Mouse (Mus musculus) megakaryocyte-erythroid progenitor cell, adult 5-6 weeks (primary cell): ENCODE results near the gene Rprm. TPM values are rescaled to one million over a fixed set of nuclear protein-coding genes. Genes with fewer than 3 reads are reported as not detected.

ENCODE experiments used
- ATAC-seq: replicated peaks from 2 replicates; pipeline ENCODE4 v1.8.0; 2016; ENCODE audit warnings: mild to moderate bottlenecking, inconsistent platforms; ENCODE audit not compliant: severe bottlenecking, poor library complexity, low FRiP score, low TSS enrichment
- total RNA-seq, 2 experiments: library from RNA; stranded (forward) in 1 of 2; stranded (reverse) in 1 of 2; fragments of 200-1000, 215-1000 nt in 1 of 2; fragments of >200 nt in 1 of 2; fragmentation: Nextera tagmentation in 1 of 2; gene quantifications; 2 replicates each; pipeline ENCODE4 v1.2.3; 2014 to 2017

The Rprm gene
- not detected in 2 replicates for total RNA-seq (2014; fragmentation: Nextera tagmentation)
- total RNA-seq (2017), result not detected in 2 replicates

DNA sequence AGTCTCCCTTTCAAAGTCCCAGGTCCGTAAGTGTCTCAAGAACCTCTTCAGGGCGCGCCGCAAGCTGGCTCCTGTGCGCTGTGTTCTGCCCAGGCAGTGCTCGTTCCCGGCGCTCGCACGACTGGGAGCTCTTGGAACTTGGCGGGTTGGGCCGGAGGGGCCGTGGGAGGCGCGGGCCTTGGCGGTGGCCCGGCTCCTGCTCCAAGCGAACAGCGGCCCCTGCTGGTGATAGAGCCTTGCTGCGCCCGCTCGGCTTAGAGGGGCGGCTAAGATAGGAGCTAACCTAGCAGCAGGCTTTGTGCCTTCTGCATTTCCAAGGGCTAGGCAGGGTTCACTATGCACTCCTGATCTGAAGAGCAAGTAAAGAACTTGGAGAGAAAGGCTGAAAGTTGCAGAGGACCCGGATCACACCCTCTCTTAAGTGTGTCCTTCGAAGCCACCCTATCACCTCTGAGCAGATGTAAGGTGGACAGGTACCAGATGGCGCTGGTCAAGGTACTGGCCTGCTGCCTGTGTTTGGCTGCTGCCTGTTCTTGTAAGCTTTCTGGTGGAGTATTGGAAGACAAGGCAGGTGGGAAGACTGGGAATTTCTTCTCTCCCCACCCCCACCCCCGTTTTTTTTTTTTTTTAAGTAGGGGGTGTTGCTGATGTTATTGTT, at the start of gene Rprm:
Gene Rprm (minus strand): TSS at position 123 of the 658 bp plus-strand sequence.
- ATAC-seq, result peak; percentile 93

DNA sequence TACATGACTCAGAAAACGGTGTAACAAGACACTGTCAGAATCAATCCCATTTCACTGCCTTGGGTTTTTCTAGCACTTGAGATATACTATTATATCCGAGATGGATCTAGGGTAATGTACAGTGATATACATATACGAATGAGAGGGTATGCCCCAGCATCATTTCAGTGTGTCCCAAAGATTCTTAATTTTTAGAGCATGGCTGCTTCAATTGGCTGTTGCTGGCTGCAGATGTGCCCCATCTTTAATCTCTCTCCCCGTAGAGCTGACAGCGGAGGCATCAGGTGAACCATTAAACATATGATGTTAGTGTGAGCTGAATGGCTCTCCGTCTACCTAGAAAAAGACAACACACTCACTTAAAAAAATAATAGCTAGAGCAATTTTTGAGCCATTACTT, 34.0 kb upstream of the Rprm start:
- no peak for ATAC-seq

DNA sequence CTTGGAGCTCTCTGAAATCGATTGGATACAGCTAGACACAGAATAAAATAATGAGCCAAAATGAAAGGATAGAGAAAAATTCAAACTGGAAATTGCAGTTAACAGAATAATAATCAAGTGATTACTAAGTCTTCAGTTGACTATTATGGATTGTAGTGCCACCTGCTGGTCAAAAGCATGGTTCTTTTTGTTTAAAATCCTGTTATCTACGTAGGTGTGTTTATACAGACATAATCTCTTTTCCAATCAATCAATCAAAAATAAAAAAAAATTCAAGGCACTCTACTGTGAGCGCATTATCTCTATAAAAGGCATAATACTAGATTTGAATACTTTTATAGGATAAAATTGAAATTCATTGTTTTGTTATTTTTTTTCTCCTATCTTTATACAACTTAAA, 33.5 kb upstream of the Rprm start:
- no peak for ATAC-seq

DNA sequence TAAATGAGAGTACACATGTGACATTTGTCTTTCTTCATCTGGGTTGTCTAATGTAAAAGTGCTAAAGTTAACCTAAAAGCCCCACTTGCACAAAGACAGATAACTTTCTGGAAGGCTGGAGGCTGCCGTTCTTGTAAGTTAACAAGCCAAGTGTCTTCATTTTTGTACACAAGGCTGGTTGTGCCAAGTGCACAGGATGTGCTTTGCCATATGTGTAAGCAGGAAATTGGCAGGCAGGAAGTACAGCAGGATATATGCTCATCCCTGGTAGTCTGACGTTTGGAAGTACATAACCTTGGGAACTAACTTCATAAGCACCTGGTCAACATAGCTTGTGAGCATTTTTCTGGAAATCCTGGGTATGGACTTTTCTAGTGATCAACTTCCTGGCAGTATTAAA, 25.9 kb upstream of the Rprm start:
- ATAC-seq, result no peak

DNA sequence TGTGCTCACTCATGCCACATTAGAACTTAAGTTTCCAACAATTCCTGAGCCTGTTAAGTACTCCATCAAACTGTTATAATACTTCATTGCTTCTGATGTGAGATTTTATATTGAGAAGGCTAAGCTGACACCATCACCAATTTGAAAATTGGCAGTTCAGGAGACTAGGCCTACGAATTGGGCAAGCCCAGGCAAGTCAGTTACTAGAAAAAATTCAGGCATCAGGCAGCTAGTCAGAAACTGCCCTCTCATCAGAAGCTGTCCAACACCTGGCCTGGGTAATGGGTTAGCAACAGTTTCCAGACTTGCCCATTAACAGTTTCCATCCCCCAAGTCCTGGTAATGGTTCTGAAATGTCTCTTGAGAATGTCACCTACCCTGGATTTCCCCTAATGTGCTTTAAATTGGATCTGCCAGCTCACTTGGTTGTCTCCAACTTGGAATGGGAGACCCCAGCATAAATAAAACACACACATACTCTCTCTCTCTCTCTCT, 20.9 kb upstream of the Rprm start:
- no peak for ATAC-seq

DNA sequence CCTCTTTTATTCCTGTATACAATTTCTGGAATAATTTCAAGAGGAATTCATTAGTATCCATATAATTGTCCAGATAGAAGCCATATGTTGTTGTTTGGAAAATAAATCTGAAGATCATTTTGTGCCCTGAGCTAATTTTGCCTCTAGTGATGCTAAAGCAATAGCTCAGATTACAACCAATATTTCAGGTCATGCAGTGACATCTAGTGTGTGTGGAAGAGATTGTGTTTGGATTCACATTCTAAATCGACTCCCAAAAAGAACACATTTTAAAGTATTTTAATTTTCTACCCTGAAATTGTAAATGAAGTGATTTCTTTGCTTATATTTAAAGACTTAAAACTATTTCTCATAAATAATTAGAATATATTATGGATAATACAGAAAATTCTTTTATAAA, 14.6 kb upstream of the Rprm start:
- no peak for ATAC-seq

DNA sequence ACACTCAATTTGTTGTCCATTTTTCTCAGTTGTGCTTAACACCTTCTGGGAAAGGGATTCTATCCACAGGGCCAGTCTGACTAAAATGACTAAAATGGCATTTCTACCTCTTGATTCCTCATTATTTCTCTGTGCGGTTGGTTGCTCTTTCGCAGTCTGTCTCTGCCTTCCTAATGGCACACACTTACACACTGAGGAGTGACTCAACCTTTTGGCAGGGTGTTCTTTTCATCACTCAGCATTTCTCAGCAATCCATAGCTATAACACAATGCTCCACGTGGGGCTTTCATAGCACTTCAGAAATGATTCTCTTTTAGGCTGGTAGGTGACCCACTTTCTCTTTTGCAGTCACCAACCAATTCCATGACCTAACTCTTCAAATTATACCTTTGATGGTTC, 7.3 kb upstream of the Rprm start:
- ATAC-seq, result no peak

DNA sequence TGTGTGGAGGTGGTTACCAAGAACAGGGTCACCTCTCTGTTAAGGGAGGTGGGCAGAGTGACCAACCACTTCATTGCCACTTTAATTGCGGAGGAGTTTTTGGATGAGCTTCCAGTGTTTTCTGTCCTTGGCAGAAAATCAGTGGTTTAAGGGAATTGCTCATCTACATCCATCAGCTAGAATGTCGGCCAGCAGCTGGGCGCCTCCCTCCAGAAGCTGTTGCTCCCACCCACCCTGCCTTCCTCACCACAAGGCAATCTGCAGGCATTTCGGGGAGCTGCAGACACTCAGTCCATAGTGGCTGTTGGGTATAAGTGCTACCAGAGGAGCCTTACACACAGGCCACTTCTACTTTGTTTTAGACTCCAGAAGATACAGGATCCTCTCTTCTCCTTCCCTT, 902 bp upstream of the Rprm start:
- no peak for ATAC-seq

DNA sequence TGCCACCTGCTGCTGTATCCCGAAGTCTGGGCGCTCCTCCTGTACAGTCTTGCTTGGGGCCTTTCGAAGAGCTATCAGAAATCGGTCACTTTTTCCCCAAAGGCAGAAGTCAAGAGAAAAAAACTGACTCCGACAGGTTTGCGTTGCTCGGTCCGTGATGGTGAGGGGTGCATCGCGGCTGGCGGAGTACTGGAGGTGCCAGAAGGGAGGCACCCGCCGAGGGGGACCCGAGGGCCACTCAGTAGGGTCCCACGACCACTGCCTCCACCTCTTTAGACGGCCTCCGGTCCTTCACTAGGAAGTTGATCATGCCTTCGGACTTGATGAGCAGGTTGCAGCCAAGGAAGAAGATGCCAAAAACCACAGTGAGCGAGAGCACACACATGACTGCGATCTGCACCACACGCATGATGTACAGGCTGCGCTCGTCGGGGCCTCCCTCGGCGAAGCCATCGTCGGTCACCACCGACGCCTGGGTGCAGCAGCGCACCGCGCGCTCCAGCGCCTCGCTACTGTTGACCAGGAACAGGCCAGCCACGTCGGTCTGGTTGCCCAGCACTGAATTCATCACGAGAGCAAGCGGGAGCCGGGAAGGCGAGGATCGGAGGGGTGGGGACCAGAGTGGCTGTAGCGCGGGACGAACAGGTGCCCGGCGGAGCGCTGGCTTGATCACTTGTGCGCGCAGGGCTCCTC, 469 bp downstream of the Rprm start:
- ATAC-seq, result peak; percentile 45; the same call in 1 of the 2 replicates

DNA sequence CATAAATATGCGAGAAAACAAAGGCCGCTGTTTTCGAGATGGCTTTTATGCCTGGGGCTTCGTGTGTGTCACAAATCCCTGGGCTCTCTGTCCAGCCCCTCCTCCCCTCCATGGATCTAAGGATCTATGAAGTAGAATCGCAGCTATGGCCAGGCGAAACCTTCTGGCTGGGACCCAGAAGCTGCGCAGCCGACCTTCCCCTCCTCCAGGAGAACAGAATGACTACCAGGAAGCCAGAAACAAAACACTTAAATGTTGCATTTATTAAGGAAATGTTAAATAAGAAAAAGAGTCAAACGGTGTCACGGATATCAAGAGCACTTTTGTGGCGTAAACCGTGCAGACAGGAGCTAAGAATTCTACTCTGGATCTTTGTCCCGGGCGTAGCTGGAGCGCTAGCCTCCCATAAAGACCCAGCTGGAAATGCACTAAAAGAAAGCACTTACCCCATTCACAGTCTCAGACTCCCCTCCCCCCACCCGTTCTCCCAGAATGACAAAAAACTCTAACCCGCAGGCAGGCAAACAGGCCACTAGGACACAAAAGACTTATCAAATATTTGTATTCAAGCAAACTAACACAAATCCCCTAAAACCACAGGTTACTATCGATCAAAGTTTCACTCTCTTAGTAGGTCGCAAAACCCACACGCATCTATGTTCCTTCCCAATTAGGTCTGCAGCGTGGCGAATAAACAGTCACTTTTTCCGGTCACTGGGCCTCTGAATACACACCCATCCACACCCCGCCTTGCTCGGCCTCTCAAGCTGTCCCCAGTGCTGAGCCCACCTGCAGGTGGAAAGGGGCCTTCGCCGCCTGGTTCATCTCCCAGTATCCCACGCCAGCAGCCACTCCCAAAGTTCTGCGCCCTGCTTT, 1.3 kb downstream of the Rprm start:
- no peak for ATAC-seq

DNA sequence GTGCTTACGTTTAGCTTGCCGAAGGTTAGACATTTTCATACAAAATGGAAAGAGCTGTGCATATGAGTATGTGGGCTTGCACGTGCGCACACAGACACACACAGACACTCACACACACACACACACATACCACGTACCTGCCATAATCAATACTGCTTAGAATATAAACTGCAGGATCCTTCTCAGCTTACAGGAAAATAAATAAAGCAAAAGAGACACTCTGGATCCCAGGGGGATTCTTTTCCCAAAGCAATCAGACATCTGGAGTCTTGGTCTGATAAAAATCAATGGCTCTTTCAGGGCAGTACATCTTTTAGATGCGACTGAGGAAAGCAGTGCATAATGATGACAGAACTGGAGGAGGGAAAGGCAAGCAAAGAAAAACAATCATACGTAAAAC, 6.4 kb downstream of the Rprm start:
- ATAC-seq, result no peak

DNA sequence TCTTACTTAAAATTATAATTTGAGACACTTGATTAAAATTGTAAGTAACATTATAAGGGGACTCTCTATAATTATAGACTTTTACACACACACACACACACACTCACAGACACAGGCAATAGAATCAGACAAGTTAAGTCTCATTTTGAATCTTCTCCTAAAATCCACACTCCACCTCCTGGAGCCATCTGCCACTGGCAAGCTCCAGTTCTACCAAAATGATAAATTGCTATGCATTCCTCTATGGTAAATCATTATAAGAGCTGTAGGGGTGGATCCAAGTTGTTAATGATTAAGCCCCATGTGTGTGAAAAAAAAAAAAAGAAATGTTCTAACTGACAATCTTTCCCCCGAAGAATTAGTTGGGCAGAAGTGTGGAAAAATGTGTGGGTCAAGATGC, 13.8 kb downstream of the Rprm start:
- no peak for ATAC-seq

DNA sequence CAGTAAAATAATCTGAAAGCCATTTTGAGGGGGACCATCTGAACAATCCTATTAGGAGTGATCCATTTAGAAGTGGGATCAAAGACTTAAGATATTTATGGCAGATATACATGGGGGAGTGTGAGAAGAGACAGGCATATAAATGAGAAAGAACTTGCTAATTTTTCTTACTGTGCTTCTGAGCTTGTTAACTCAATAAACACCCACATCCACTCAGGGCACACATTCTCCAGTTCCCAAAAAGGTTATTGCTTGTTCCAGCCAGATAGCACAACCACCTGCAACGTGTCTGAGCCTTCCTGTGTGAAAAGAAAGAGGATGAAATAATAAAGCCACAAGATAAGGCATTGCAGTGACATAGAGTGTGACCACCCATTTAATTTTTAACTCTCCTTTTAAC, 22.9 kb downstream of the Rprm start:
- ATAC-seq, result no peak

DNA sequence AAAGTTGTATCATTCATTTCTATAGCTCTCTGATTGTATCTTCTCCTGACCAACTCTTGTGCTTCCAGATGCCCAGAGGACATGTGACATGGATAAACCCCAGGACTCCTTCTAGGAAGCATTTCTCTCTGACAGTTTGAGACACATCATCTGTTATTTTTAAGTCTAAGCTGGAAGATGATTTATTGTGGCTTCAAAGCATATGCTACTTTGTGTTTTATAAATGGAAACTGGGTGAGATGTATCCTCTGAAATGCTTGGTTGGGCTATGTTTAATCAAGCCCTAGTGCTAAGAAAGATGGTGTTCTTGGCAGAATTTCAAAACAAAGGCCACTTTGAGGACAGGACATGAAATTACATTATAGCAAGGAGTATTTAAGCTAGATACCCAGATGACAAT, 24.3 kb downstream of the Rprm start:
- ATAC-seq, result no peak
